Mouse (Mus musculus) layer of hippocampus, adult 6 months (tissue): ENCODE data around the gene Dab2. TPM values are rescaled to one million over a fixed set of nuclear protein-coding genes. Genes with fewer than 3 reads are reported as not detected.

Source experiments
- long read RNA-seq, 2 experiments: library from polyadenylated mRNA; unstranded; transcript quantifications; one replicate each; pipeline ENCODE4 v2.0.0; 2019 to 2020
- polyA plus RNA-seq: library from polyadenylated mRNA; unstranded; fragments of <200 nt; fragmentation: Nextera tagmentation; gene quantifications from 2 replicates; pipeline ENCODE4 v1.2.3, GENCODE M21; 2021

Gene Dab2
- polyA plus RNA-seq = 2.9 and 3.9 TPM in 2 replicates
- long read RNA-seq, experiment 1, partial matches to known transcripts = 1 of 3 reads
- long read RNA-seq, experiment 1, other reads (novel, unspliced or antisense) = 0 of 3 reads
- long read RNA-seq, experiment 2, full-length matches to known transcripts = 16 of 23 reads
- long read RNA-seq, experiment 2, partial matches to known transcripts = 4 of 23 reads
- long read RNA-seq, experiment 2, other reads (novel, unspliced or antisense) = 3 of 23 reads

DNA sequence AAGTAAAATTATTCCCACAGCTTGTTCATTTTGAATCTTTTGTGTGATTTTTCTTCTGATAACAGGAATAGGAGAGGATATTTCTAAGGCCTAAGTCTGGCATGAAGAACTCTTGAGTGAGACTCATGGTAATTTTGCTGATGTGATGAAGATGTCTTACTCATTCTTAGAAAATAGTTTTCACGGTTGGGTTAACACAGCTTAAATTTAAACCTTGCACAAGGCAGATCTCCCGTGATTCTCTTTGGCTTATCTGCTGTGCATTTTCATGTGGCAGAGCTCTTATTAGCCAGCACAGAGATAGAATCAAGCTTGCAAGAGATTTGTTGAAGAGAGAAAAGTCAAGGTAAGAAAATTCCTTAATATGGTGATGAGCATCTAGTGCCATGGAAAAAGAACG, at the start of gene Dab2:
Dab2 (plus strand) TSS at position 235 of the 400 bp plus-strand sequence.

DNA sequence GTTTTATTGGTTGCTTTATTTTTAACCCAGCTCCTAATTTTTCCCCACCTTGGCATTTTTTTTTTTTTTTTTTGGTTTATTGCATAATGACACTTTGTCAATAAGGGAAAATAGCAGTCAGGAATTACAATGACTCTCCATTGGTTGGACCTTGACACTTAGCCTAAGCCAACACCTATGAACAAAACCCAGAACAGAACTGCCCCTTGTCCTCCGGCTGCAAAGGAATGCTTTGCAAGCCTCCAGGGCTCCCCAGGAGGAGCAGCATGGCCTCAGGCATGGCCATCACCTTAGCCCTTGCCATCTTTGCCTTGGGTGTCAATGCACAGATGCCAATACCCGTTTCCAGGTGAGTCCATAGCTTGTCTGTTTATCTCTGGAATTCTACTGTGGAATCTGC, 145.5 kb downstream of the Dab2 start, which contains the start of gene C9:
C9 (plus strand) TSS at position 193 of the 400 bp plus-strand sequence.

Other genes with a start within 250 kb of the Dab2 start
- not detected in 2 replicates for gene C9, start 145.5 kb downstream of the Dab2 start, polyA plus RNA-seq
- gene Fyb, start 223.1 kb downstream of the Dab2 start, polyA plus RNA-seq = 5.2 and 5.3 TPM in 2 replicates